Mouse (Mus musculus) erythroblast, embryonic 14.5 days (primary cell): ENCODE results near the gene Hfe2. TPM values are rescaled to one million over a fixed set of nuclear protein-coding genes. Genes with fewer than 3 reads are reported as not detected.
"Not testable (repeated sequence)": the region's sequence is repeated elsewhere in the genome, so short reads cannot be mapped to it uniquely, and the experiment has no call there.

Experiments used
- H3K27me3 ChIP-seq: 2 replicates; pipeline ENCODE4 v1.6.1; 2012; ENCODE audit warnings: inconsistent platforms; ENCODE audit not compliant: control insufficient read depth
- H3K36me3 ChIP-seq: 2 replicates; pipeline ENCODE4 v1.6.1; 2012; ENCODE audit warnings: mild to moderate bottlenecking, inconsistent platforms; ENCODE audit not compliant: control insufficient read depth
- H3K4me1 ChIP-seq: 2 replicates; pipeline ENCODE4 v1.6.1; 2012; ENCODE audit warnings: inconsistent platforms; ENCODE audit not compliant: control insufficient read depth
- H3K4me3 ChIP-seq: replicated peaks from 2 replicates; pipeline ENCODE3; 2012; ENCODE audit warnings: moderate library complexity, mild to moderate bottlenecking, inconsistent platforms
- H3K9me3 ChIP-seq: 2 replicates; pipeline ENCODE4 v1.6.1; 2012; ENCODE audit warnings: low read length, inconsistent platforms, mixed read lengths; ENCODE audit not compliant: control insufficient read depth
- GATA1 ChIP-seq: IDR thresholded peaks from 2 replicates; pipeline ENCODE4 v1.6.1; 2012; ENCODE audit warnings: low read length, inconsistent platforms, mixed read lengths
- TAL1 ChIP-seq: IDR thresholded peaks from 3 replicates; pipeline ENCODE4 v1.6.1; 2012; ENCODE audit warnings: low read length, inconsistent platforms, mixed read lengths
- polyA plus RNA-seq: library from polyadenylated mRNA; stranded (reverse); fragments of >175 nt; gene quantifications from 2 replicates; pipeline ENCODE4 v1.2.3, GENCODE M21; 2012

Hfe2 gene
- polyA plus RNA-seq, 1 experiment, result not detected

DNA sequence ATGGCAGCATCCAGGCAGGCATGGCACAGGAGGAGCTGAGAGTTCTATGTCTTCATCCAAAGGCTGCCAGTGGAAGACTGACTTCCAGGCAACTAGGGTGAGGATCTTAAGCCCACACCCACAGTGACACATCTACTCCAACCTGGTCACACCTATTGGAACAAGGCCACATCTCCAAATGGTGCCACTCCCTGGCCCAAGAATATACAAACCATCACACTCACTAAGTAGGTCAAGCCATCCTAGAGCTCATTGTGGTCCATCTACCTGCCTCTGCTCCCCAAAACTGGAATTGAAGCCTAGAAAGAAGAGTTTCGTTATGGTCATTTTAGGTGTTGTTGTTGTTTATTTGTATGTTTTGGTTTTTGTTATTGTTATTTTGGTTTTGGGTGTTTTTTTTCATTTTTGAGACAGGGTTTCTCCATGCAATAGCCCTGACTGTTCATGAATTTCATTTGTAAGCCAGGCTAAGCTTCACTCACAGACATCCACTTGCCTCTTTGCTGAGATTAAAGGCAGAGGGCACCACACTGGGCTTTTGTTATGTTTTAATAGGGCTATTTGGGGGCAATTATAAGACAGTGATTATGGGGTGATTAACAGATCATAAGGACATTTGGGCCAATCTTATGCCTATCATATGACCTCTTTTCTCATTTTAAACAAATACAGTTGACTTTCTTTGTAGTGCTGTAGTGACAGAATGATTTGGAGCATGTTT lies 29.3 kb upstream of the Hfe2 start:
- TF ChIP-seq TAL1 (no peak), GATA1 (no peak)
- H3K4me3 ChIP-seq, result no peak overlapping the region
- peaks cover 49% of the 10 kb centered on the region for H3K4me1 ChIP-seq

DNA sequence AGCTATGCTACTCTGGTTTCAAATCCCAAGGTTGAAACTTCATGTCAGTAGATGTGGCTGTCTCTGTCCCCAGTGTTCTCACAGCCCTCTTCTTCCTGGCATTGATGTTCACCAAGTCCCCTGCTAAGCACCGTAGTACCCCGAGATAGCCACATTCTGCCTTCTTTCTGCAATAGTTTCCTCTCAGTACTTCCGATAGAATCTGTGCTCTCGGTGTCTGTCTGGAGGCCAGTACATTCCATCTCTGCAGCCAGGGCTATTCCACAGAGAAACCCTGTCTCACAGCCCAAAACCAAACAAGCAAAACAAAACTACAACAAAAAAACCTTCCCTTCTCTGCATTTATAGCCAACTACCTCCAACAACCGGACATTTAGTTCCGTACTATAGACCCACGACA lies 28.8 kb upstream of the Hfe2 start:
- Histone ChIP-seq H3K36me3 (no peaks in the 10 kb centered on the region), H3K4me3 (no peak overlapping the region), H3K4me1 (peaks cover 52% of the 10 kb centered on the region), H3K27me3 (no peaks in the 10 kb centered on the region), H3K9me3 (no peaks in the 10 kb centered on the region)
- no peak for TF ChIP-seq GATA1
- TF ChIP-seq TAL1, result no peak

More for the DNA sequence above, 29.3 kb upstream of the Hfe2 start:
- Histone ChIP-seq H3K9me3 (no peaks in the 10 kb centered on the region), H3K27me3 (no peaks in the 10 kb centered on the region), H3K36me3 (no peaks in the 10 kb centered on the region)

GRCm38 (mm10) chr3:96496620-96497275 lies 28.2 kb upstream of the Hfe2 start:
- not testable (repeated sequence) for H3K9me3 ChIP-seq, H3K27me3 ChIP-seq, H3K36me3 ChIP-seq
- H3K4me3 ChIP-seq, result peak overlapping the region; percentile 67
- H3K4me1 ChIP-seq, result peaks cover 53% of the 10 kb centered on the region

GRCm38 (mm10) chr3:96497451-96498028 lies 27.4 kb upstream of the Hfe2 start:
- H3K4me3 ChIP-seq, result peak overlapping the region; percentile 67
- H3K9me3 ChIP-seq, result no peaks in the 10 kb centered on the region
- H3K27me3 ChIP-seq, result no peaks in the 10 kb centered on the region
- H3K4me1 ChIP-seq, result peaks cover 61% of the 10 kb centered on the region
- no peaks in the 10 kb centered on the region for H3K36me3 ChIP-seq
- TF ChIP-seq GATA1 (no peak), TAL1 (no peak)

DNA sequence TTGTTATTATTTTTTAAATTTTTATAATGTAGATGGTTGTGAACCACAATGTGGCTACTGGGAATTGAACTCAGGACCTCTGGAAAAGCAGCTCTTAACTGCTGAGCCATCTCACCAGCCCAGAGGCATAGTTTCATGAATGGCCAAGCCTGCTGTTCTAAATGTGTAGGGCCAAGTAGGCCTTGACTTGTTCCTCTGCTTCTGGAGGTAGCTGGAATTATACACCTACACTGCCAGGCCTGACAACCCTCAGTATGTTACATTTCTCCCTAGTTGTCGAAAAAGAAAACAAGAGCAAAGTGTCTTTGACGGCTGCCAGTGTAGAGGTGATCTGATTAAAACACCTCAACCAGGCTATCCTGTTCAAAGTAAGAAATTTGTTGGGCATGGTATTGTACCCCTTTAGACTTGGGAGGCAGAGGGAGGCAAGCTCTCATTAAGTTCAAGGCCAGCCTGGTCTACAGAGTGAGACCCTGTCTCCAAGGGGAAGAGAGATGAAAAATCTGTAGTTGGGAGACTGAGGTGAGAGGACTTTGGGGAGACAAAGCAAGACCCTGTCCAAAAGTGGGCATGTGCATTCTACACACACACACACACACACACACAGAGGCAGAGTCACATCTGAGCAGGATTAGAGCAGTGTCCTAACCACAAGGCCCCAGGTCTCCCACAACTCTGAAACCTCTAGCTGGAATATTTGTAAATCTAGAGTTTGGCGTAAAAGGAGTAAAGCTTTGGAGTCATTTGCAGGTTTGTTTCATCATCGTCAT lies 26.3 kb upstream of the Hfe2 start:
- no peaks in the 10 kb centered on the region for H3K27me3 ChIP-seq
- H3K4me3 ChIP-seq, result peak overlapping the region; percentile 88
- H3K9me3 ChIP-seq, result no peaks in the 10 kb centered on the region
- H3K4me1 ChIP-seq, result peaks cover 69% of the 10 kb centered on the region
- no peak for TF ChIP-seq GATA1
- no peak for TF ChIP-seq TAL1
- no peaks in the 10 kb centered on the region for H3K36me3 ChIP-seq

GRCm38 (mm10) chr3:96499481-96500288 lies 25.3 kb upstream of the Hfe2 start:
- Histone ChIP-seq H3K27me3 (no peaks in the 10 kb centered on the region), H3K4me3 (peak overlapping the region; percentile 88), H3K9me3 (no peaks in the 10 kb centered on the region), H3K4me1 (peaks cover 69% of the 10 kb centered on the region), H3K36me3 (no peaks in the 10 kb centered on the region)
- TF ChIP-seq TAL1, result no peak
- TF ChIP-seq GATA1, result no peak

DNA sequence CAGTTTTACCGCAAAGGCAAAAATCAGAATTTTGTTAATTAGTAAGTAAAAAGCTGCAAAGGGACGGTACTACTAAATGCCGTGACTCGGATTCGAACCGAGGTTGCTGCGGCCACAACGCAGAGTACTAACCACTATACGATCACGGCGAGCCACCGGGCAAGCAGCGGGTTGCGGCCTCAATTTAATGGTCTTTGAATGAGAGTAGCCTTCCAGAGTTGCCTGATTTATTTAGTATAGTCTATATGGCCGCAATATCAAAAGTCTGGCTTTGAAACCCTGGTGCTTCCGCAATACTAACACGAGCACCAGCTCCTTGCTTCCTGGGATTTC lies 24.7 kb upstream of the Hfe2 start:
- peaks cover 66% of the 10 kb centered on the region for H3K4me1 ChIP-seq
- TF ChIP-seq TAL1 (no peak), GATA1 (no peak)
- H3K36me3 ChIP-seq, result no peaks in the 10 kb centered on the region
- no peaks in the 10 kb centered on the region for H3K9me3 ChIP-seq
- H3K4me3 ChIP-seq, result peak overlapping the region; percentile 88
- H3K27me3 ChIP-seq, result no peaks in the 10 kb centered on the region

DNA sequence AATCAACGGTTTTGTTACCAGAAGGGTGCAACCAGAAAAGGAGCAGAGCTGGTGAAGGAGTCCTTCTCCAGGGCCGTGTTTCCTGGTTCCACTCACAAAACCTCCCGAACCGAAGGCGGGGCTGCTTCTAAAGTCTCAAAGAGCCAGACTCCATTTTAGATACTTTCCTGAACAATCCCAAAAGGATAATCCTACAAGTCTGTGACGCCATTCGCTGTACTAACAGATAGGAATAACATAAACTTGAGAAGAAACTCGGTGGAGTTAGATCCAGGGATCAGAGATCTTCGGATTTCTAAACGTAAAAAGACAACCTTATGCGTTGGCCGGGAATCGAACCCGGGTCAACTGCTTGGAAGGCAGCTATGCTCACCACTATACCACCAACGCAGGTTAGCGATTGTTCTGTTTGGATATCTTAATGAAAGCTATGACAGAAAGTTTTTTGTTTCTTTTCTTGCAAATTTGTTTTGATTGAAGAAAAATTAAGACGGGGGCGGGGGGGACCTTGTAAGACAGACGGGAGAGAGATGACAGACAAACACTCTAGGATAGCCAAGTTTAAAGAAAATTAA lies 24.2 kb upstream of the Hfe2 start:
- peak overlapping the region; percentile 88 for H3K4me3 ChIP-seq
- no peaks in the 10 kb centered on the region for H3K36me3 ChIP-seq
- H3K27me3 ChIP-seq, result no peaks in the 10 kb centered on the region
- TF ChIP-seq TAL1 (no peak), GATA1 (no peak)
- H3K4me1 ChIP-seq, result peaks cover 62% of the 10 kb centered on the region
- H3K9me3 ChIP-seq, result no peaks in the 10 kb centered on the region
